Mouse (Mus musculus): Measurements from ENCODE around the gene Adam11. TPM values are rescaled to one million over a fixed set of nuclear protein-coding genes. Genes with fewer than 3 reads are reported as not detected.

The Adam11 gene
- polyA plus RNA-seq (2015; fragmentation: Illumina TruSeq; extraction: RNeasy Lipid Tissue Mini Kit (QIAGEN cat#74804); ENCODE audit: low read depth, low replicate concordance): 85.8 TPM

GRCm38 (mm10) chr11:102761309-102762210 lies at the start of gene Adam11:
Adam11 (plus strand) TSS chr11:102761439.

GRCm38 (mm10) chr11:102819021-102819782 lies 58.0 kb downstream of the Adam11 start, which contains the start of gene Gjc1:
Gjc1 (minus strand) TSS chr11:102819700.

Other genes with a start within 250 kb of the Adam11 start
- 35.6 TPM for gene Gpatch8, start 205.0 kb upstream of the Adam11 start, polyA plus RNA-seq (2015; fragmentation: Illumina TruSeq; extraction: RNeasy Lipid Tissue Mini Kit (QIAGEN cat#74804); ENCODE audit: low read depth, low replicate concordance)
- 8.0 TPM for gene Gm11627, start 182.0 kb upstream of the Adam11 start, polyA plus RNA-seq (2015; fragmentation: Illumina TruSeq; extraction: RNeasy Lipid Tissue Mini Kit (QIAGEN cat#74804); ENCODE audit: low read depth, low replicate concordance)
- gene Fzd2, start 157.0 kb upstream of the Adam11 start, polyA plus RNA-seq (2015; fragmentation: Illumina TruSeq; extraction: RNeasy Lipid Tissue Mini Kit (QIAGEN cat#74804); ENCODE audit: low read depth, low replicate concordance): 5.4 TPM
- gene Meioc, start 97.7 kb upstream of the Adam11 start, polyA plus RNA-seq (2015; fragmentation: Illumina TruSeq; extraction: RNeasy Lipid Tissue Mini Kit (QIAGEN cat#74804); ENCODE audit: low read depth, low replicate concordance): not detected
- 28.9 TPM for gene Ccdc43, start 63.7 kb upstream of the Adam11 start, polyA plus RNA-seq (2015; fragmentation: Illumina TruSeq; extraction: RNeasy Lipid Tissue Mini Kit (QIAGEN cat#74804); ENCODE audit: low read depth, low replicate concordance)
- gene Gjc1, start 58.3 kb downstream of the Adam11 start, polyA plus RNA-seq (2015; fragmentation: Illumina TruSeq; extraction: RNeasy Lipid Tissue Mini Kit (QIAGEN cat#74804); ENCODE audit: low read depth, low replicate concordance): 6.2 TPM
- gene Higd1b, start 74.4 kb downstream of the Adam11 start, polyA plus RNA-seq (2015; fragmentation: Illumina TruSeq; extraction: RNeasy Lipid Tissue Mini Kit (QIAGEN cat#74804); ENCODE audit: low read depth, low replicate concordance): 11.2 TPM
- 80.2 TPM for gene Eftud2, start 119.5 kb downstream of the Adam11 start, polyA plus RNA-seq (2015; fragmentation: Illumina TruSeq; extraction: RNeasy Lipid Tissue Mini Kit (QIAGEN cat#74804); ENCODE audit: low read depth, low replicate concordance)
- 4.4 TPM for gene Ccdc103, start 119.8 kb downstream of the Adam11 start, polyA plus RNA-seq (2015; fragmentation: Illumina TruSeq; extraction: RNeasy Lipid Tissue Mini Kit (QIAGEN cat#74804); ENCODE audit: low read depth, low replicate concordance)
- gene Fam187a, start 123.7 kb downstream of the Adam11 start, polyA plus RNA-seq (2015; fragmentation: Illumina TruSeq; extraction: RNeasy Lipid Tissue Mini Kit (QIAGEN cat#74804); ENCODE audit: low read depth, low replicate concordance): 0.30 TPM
- gene Gfap, start 139.5 kb downstream of the Adam11 start, polyA plus RNA-seq (2015; fragmentation: Illumina TruSeq; extraction: RNeasy Lipid Tissue Mini Kit (QIAGEN cat#74804); ENCODE audit: low read depth, low replicate concordance): 158 TPM
- 0.13 TPM for gene Kif18b, start 163.7 kb downstream of the Adam11 start, polyA plus RNA-seq (2015; fragmentation: Illumina TruSeq; extraction: RNeasy Lipid Tissue Mini Kit (QIAGEN cat#74804); ENCODE audit: low read depth, low replicate concordance)
- gene C1ql1, start 185.2 kb downstream of the Adam11 start, polyA plus RNA-seq (2015; fragmentation: Illumina TruSeq; extraction: RNeasy Lipid Tissue Mini Kit (QIAGEN cat#74804); ENCODE audit: low read depth, low replicate concordance): 9.2 TPM